Mouse (Mus musculus) thymus, postnatal 14 days (tissue): ENCODE results near the gene Xrcc1.
A peak's percentile ranks its signal among the peaks of the same experiment; 100 is the strongest.
"Not testable (repeated sequence)": the region's sequence is repeated elsewhere in the genome, so short reads cannot be mapped to it uniquely, and the experiment has no call there.

ENCODE experiments used
- DNase-seq: peaks from one replicate; pipeline ENCODE4 v3.0.0; 2021

Xrcc1 gene

DNA sequence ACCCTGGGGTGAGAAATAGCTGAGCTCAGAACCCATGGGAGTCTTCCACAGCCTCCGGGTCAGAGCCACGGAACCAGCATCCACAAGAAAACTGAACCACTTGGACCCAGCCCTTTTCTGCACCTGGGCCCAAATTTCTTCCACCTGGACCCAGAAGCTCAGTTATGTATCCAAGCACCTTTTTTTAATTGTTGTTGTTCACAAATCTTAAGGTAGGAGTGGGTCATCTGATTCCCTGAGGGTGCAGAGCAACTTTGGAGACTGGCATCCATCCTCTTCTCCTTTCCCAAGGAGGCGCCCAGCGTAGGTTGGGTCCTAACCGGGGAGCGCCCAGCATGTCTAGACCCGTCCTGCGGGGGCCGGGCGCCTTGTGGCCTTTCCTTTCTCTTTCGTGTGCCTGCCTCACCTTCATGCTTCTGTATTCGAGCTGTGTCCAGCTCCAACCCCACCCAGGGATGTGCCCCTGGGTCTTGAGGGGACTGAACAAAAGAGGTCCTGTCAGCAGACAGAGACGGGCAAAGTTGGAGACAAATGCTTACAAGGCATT lies at the start of gene Xrcc1, which contains the start of gene Pinlyp:
TSS of gene Xrcc1 (plus strand) at position 222 of the 547 bp plus-strand sequence.
TSS of gene Pinlyp (minus strand) at position 51 of the 547 bp plus-strand sequence.
- peak; percentile 21 for DNase-seq

DNA sequence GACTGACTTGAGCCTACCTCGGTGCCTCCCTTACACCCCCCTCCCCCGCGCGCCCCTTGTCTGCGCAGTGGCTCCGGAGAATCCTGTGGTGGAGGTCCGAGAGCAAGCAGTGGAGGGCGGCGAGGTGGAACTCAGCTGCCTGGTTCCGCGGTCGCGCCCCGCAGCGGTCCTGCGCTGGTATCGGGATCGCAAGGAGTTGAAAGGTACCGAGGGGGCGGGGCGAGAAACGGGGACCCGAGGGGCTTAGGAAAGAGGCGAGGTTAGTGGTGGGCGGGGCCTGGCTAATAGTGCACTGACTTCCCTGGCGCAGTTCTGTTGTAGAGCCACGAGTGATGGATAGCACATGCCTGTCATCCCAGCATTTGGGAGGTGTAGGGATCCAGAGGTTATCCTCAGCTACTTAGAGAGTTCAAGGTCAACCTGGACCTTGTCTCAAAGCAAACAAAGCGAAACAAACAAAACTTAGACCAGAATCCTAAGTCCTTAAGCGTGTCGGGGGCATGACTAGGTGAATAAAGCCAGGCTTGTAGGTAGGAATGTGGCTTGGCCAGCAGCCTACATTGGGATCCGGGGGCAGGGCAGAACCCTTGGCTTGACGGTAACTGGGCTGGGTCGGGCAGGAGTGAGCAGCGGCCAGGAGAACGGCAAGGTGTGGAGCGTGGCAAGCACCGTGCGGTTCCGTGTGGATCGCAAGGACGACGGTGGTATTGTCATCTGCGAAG lies 46.1 kb upstream of the Xrcc1 start:
- peak; percentile 24 for DNase-seq

GRCm38 (mm10) chr7:24500929-24501328 lies 45.2 kb upstream of the Xrcc1 start:
- DNase-seq: peak; percentile 65

GRCm38 (mm10) chr7:24501492-24501891 lies 44.6 kb upstream of the Xrcc1 start:
- peak; percentile 69 for DNase-seq

DNA sequence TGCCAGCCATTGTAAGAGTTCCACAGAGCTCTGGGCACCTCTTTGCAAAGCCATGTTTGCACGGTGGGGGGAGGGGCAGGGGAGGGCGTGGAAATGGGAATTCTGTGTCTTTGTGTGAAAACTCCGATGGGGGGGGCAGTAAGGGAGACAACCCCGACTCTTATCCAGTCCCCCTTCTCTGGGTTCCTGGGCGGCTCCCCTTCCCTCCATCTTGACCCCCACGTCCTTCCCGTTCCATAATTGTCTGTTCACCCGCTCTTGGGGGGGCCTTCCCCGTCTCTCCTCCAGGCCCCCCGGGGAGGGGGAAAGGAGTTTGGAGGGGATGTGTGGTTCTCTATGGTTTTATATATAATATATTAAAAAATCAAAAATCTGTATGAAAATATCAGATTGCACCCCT lies 42.1 kb upstream of the Xrcc1 start:
- no peak for DNase-seq

- no peak for DNase-seq
These were observed 41.2 kb upstream of the Xrcc1 start for GRCm38 (mm10) chr7:24504868-24505267.

- no peak for DNase-seq
These were observed 40.5 kb upstream of the Xrcc1 start for GRCm38 (mm10) chr7:24505447-24506064.

- no peak for DNase-seq
These were observed 40.0 kb upstream of the Xrcc1 start for GRCm38 (mm10) chr7:24506065-24506459.

DNA sequence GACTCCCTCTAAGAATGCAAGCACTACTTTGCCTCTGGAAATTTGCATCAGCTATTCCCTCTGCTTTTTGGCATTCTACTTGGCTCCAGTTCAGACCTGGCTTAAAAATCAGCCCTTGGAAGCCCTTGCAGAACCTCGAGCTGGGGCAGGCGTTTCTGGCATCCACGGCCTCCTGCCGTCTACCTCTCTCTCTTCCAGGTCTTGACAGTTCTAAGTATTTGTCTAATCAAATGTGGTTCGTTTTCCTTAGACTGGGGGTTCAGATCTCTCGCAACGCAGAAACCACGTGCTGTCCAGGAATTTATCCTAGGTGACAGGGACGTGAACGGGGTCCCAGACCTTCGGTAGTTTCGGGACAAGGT lies 39.6 kb upstream of the Xrcc1 start:
- no peak for DNase-seq

- DNase-seq: peak; percentile 71
These were observed 39.0 kb upstream of the Xrcc1 start, which contains the start of gene Zfp428 for GRCm38 (mm10) chr7:24506838-24507725. Zfp428 (plus strand) TSS chr7:24507006.

GRCm38 (mm10) chr7:24507726-24508114 lies 38.4 kb upstream of the Xrcc1 start:
- DNase-seq: no peak

- no peak for DNase-seq
These were observed 33.7 kb upstream of the Xrcc1 start, which contains the start of gene AC161166.1 for GRCm38 (mm10) chr7:24512355-24512754. AC161166.1 (minus strand) TSS chr7:24512455.

- DNase-seq: peak; percentile 31
These were observed 29.8 kb upstream of the Xrcc1 start for GRCm38 (mm10) chr7:24516319-24516718.

DNA sequence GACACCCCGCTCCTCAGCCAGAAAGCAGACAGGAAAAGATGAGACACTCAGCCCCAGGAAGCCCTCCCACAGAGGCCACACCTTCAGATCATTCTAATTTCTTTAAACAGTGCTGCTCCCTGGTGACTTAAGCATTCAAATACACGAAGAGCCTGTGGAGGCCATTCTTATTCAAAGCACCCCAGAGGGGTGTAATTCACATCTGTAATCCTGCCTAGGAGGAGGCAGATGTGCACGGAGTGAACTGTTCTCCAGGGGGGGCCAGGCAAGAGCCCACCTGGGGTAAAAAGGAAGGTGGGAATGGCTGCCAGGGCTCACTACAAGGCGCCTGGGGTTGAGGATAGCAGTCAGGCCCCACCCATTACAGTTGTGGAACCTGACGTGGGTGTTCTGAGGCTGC lies 29.0 kb upstream of the Xrcc1 start:
- DNase-seq: no peak

GRCm38 (mm10) chr7:24517654-24518053 lies 28.4 kb upstream of the Xrcc1 start:
- no peak for DNase-seq

DNA sequence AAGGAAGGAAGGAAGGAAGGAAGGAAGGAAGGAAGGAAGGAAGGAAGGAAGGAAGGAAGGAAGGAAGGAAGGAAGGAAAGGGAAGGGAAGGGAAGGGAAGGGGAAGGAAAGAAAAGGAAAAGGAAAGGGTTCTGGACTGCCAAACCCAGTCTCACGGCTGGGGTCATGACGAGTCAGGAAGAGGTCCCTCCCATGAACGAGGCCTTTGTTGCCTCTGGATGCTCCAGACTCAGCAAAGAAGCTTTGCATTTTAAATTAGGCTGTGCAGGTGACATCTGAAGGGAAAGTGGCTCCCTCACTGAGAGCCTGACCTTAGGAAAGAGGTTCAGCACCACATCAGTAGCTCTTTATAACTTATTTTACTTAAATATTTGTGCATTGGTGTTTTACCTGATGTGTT lies 27.0 kb upstream of the Xrcc1 start:
- DNase-seq: no peak

- not testable (repeated sequence) for DNase-seq
These were observed 26.0 kb upstream of the Xrcc1 start for GRCm38 (mm10) chr7:24520054-24520453.

- DNase-seq: no peak
These were observed 23.3 kb upstream of the Xrcc1 start for GRCm38 (mm10) chr7:24522805-24523204.

DNA sequence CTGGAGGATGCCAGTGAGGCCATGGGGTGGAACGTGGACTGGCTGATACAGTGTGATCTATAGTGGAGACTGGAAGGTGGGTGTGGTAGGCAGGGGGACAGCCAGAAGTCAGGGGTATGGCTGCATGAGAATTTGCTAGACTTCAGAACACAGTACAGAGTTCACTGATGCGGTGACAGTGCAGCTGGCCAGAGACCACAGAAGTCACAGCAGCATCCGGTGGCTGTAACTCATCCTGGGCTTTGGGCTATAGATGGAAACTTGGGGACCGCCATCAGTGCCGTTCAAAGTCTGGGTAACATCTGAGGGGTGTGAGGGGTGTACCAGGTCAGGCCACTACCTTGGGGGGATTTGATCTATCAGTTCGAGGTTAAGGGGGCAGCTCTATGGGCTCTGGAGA lies 22.4 kb upstream of the Xrcc1 start:
- DNase-seq: no peak

- DNase-seq: no peak
These were observed 21.1 kb upstream of the Xrcc1 start for GRCm38 (mm10) chr7:24524978-24525377.

DNA sequence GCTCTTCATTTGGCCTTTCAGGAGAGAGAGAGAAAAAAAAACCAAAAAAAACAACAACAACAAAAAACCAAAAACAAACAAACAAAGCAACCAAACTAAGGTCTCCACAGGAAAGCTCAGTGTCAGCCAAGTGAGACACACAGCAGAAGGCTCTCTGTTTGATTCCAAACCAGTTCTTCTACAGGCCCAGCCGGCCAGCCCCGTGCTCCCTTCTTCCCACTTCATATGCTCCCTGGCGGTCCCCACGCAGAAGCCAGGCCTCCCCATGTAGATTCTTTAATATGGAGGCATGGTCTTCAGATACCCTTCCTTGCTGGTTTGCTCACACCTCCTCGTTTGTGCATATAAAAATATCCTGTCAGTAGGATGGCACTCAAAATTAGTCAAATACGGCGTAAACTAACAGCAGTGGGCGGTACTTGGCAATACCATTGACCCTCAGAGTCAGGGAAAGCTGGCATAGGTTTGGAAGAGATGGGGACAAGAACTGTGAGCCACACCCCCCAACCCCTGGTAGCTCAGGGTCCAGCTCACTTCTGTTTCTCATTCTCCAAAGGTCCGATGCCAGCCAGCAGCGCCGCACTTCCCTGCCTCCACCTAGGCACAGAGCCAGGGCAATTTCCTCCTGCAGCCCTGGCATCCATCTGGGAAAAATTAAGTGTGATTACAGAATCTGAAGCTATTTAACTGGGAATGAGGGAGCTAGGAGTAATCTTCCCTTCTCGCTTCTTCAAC lies 20.2 kb upstream of the Xrcc1 start:
- DNase-seq: no peak

DNA sequence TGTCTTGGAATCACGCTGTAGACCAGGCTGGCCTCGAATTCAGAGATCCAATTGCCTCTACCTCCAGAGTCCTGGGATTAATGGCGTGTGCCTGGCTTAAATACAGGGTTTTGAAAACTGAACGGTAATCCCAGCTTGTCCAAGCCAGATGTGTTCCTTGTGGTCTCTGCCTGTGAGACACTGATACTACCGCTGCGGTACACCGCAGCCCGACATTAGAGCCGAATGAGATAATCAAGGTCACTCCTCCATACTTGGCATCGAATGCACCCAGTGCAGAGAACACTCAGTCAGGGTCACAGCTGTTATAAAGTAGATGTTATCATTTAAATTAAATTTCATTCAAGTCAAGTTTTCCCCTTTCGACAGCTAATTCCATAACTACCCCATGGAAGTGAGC lies 17.2 kb upstream of the Xrcc1 start:
- DNase-seq: no peak
